Mouse (Mus musculus): ENCODE measurements around the gene Cdyl. TPM values are rescaled to one million over a fixed set of nuclear protein-coding genes. Genes with fewer than 3 reads are reported as not detected.
"Not testable (repeated sequence)": the region's sequence is repeated elsewhere in the genome, so short reads cannot be mapped to it uniquely, and the experiment has no call there.

The Cdyl gene
- polyA plus RNA-seq, 1 experiment from 2014 or later = 16.1 TPM

DNA sequence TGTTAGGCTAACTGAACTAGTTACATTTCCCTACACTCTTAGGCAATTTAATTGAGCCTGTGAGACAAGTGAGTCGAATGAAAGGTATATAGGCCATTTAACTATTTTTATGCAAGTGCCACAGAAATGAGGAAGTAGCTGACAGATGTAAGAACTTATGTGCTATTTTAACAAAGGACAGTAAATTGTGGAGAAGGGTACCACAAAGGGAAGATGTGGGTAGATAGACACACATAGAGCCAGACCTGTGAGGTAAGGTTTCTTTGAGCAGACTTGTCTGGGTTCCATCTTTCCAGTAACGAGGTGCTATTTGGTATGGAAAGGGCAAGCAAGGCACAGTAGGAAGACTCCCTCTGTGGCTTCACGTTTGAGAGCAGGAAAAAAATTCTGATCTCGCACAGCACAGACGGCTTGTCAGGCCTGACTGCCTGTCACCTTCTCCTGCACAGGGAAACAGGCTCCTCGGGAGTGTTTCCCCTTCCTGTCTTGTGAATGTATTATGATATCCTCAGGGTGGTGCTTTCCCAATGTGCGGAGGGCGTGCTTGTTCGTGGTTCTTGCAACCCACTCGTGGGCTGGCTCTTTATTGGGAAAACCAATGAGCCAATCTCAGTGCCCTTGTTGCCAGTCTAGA lies 162.3 kb downstream of the Cdyl start:
- Histone ChIP-seq H3K27ac (replicated peaks; ENCODE audit: low read depth, low read length) (no peak overlapping the region), H3K27me3 (ENCODE audit: control insufficient read depth, insufficient read depth, low read length) (no peaks in the 10 kb centered on the region), H3K9ac (ENCODE audit: low read length) (no peak overlapping the region), H3K4me3 (ENCODE audit: low read depth, low read length) (no peak overlapping the region), H3K36me3 (ENCODE audit: control insufficient read depth, insufficient read depth, low read length) (peaks cover 3% of the 10 kb centered on the region; the same call in 1 of the 2 replicates), H3K4me2 (ENCODE audit: low read depth, severe bottlenecking) (no peak overlapping the region), H3K9me3 (ENCODE audit: control insufficient read depth, low read length) (no peaks in the 10 kb centered on the region), H3K4me1 (ENCODE audit: control insufficient read depth, insufficient read depth, low read length) (no peaks in the 10 kb centered on the region; the same call in 1 of the 2 replicates)
- no peak for DNase-seq (ENCODE audit: low spot score)
- no peak for ATAC-seq (ENCODE audit: insufficient number of reproducible peaks, low FRiP score, low TSS enrichment, low read depth)
- 75% methylated on average over 10 of the region's 10 CpGs for WGBS

DNA sequence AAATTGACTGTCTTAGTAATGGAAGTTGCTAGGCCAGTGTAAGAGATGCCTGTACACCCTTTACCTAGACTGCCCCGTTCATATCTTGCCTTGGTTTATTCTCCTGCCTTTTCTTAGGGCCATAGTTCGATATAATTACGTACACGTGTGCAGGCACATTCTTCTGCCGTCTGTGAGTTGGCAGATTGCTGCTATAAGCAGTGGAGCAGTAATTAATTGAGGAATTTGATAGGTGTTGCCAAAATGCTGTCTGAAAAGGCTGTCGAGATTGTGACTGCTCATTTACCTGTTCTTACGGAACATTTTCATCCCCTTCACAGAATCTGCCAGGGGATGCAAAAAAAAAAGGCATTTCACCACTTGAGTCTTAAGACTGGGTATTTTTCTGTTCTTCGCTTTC lies 163.2 kb downstream of the Cdyl start:
- no peak for ATAC-seq (ENCODE audit: insufficient number of reproducible peaks, low FRiP score, low TSS enrichment, low read depth)

DNA sequence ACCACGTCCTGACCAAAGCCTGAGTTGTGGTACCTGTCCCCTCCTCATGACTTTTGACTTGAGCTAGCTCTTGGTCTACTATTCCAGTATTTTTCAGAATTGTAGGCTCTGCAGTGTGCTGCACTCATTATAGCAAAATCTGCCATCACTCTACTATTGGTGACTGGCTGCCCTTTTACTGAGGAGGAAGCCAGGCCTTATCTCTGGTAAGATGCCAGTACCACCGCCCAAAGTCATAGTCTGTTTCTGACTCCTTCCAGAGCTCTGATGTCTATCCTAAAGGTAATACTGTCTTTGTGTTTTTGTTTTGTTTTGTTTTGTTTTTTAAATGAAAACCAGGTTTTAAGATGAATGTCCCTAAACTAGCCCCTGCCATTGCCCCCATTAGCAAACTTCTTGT lies 166.0 kb downstream of the Cdyl start:
- Histone ChIP-seq H3K4me3 (ENCODE audit: low read depth, low read length) (no peak overlapping the region), H3K4me1 (ENCODE audit: control insufficient read depth, insufficient read depth, low read length) (no peaks in the 10 kb centered on the region; the same call in 1 of the 2 replicates), H3K4me2 (ENCODE audit: low read depth, severe bottlenecking) (no peak overlapping the region), H3K9ac (ENCODE audit: low read length) (no peak overlapping the region), H3K9me3 (ENCODE audit: control insufficient read depth, low read length) (no peaks in the 10 kb centered on the region), H3K27me3 (ENCODE audit: control insufficient read depth, insufficient read depth, low read length) (no peaks in the 10 kb centered on the region), H3K27ac (replicated peaks; ENCODE audit: low read depth, low read length) (no peak overlapping the region), H3K36me3 (ENCODE audit: control insufficient read depth, insufficient read depth, low read length) (no peaks in the 10 kb centered on the region)
- DNase-seq (ENCODE audit: low spot score) = no peak
- ATAC-seq (ENCODE audit: insufficient number of reproducible peaks, low FRiP score, low TSS enrichment, low read depth) = no peak
- 85% methylated on average over 2 of the region's 2 CpGs for WGBS

More for the DNA sequence above, 163.2 kb downstream of the Cdyl start:
- Histone ChIP-seq H3K4me2 (ENCODE audit: low read depth, severe bottlenecking) (no peak overlapping the region), H3K27ac (replicated peaks; ENCODE audit: low read depth, low read length) (no peak overlapping the region), H3K9ac (ENCODE audit: low read length) (no peak overlapping the region), H3K4me1 (ENCODE audit: control insufficient read depth, insufficient read depth, low read length) (no peaks in the 10 kb centered on the region; the same call in 1 of the 2 replicates), H3K4me3 (ENCODE audit: low read depth, low read length) (no peak overlapping the region), H3K36me3 (ENCODE audit: control insufficient read depth, insufficient read depth, low read length) (peaks cover 3% of the 10 kb centered on the region; the same call in 1 of the 2 replicates), H3K27me3 (ENCODE audit: control insufficient read depth, insufficient read depth, low read length) (no peaks in the 10 kb centered on the region), H3K9me3 (ENCODE audit: control insufficient read depth, low read length) (no peaks in the 10 kb centered on the region)
- no peak for DNase-seq (ENCODE audit: low spot score)
- WGBS = 65% methylated on average over 8 of the region's 8 CpGs

DNA sequence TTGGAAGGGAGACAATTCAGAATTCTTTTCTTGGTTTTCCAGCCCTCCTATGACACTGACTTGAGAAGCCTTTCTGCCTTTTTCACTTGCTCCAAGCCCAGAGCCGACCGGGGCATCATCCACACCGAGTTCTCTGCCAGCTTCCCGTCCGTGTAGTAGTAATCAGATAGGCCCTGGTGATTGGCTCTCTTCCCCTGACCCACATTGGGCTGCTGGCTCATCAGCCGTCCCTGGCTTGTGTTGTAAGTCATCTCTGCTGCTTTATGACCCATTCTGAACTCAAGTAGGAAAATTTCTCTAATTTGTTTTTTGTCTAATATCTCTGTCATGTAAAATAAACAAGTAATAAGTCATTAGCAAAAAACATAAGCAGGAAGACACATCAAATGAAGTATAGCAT lies 173.0 kb downstream of the Cdyl start:
- no peaks in the 10 kb centered on the region for H3K36me3 ChIP-seq (ENCODE audit: control insufficient read depth, insufficient read depth, low read length)
- H3K9ac ChIP-seq (ENCODE audit: low read length) = no peak overlapping the region
- ATAC-seq (ENCODE audit: insufficient number of reproducible peaks, low FRiP score, low TSS enrichment, low read depth) (no peak), DNase-seq (ENCODE audit: low spot score) (no peak)
- WGBS = 75% methylated on average over 6 of the region's 6 CpGs
- no peak overlapping the region for H3K4me3 ChIP-seq (ENCODE audit: low read depth, low read length)
- 0 out of 2 replicates have a peak, but pooled peaks cover 2% of the 10 kb centered on the region for H3K4me1 ChIP-seq (ENCODE audit: control insufficient read depth, insufficient read depth, low read length)
- H3K4me2 ChIP-seq (ENCODE audit: low read depth, severe bottlenecking) = no peak overlapping the region
- no peaks in the 10 kb centered on the region for H3K9me3 ChIP-seq (ENCODE audit: control insufficient read depth, low read length)
- H3K27me3 ChIP-seq (ENCODE audit: control insufficient read depth, insufficient read depth, low read length) = no peaks in the 10 kb centered on the region
- no peak overlapping the region for H3K27ac ChIP-seq (replicated peaks; ENCODE audit: low read depth, low read length)

DNA sequence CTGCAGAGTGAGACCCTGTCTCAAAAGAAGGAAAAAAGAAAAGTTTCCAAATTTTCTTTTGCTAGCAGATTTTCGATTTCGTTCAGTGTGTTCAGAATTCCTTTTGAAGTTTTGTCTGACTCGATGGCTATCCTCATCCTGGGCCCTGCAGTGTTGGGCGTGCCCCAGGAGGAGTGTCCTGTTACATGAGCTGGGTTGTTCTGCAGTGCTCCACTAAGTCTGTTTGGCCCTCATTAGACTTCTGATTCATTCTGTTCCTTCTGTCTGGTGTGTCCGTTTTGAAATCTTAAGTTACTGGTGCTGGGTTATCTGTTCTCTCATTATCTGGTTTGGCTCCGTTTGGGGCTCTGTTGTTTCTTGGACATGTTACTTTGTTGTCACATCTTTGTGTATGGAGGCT lies 174.3 kb downstream of the Cdyl start:
- ATAC-seq (ENCODE audit: insufficient number of reproducible peaks, low FRiP score, low TSS enrichment, low read depth) (no peak), DNase-seq (ENCODE audit: low spot score) (no peak)
- H3K27ac ChIP-seq (replicated peaks; ENCODE audit: low read depth, low read length) = no peak overlapping the region

DNA sequence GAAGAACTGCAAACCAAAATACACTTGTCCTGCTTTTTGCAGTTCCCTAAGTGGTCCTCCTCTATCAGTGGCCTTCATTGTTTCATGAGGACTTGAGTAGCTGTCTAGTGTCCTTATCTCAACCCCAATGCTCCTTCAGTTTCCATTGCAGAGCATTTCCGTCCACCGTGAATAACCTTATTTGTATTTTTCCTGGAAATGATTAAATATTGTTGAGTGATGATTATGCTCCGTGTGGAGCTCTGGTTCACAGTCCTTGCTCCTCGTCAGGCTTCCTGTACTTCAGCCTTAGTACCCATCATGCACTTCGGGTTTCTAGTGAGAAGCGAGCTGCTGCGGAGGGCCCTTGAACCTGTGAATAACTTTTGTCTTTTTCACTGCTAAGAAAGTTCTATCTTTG lies 176.0 kb downstream of the Cdyl start:
- WGBS = 95% methylated on average over 7 of the region's 7 CpGs
- H3K36me3 ChIP-seq (ENCODE audit: control insufficient read depth, insufficient read depth, low read length) = no peaks in the 10 kb centered on the region
- H3K4me1 ChIP-seq (ENCODE audit: control insufficient read depth, insufficient read depth, low read length) = 0 out of 2 replicates have a peak, but pooled peaks cover 2% of the 10 kb centered on the region
- DNase-seq (ENCODE audit: low spot score) (no peak), ATAC-seq (ENCODE audit: insufficient number of reproducible peaks, low FRiP score, low TSS enrichment, low read depth) (no peak)
- no peak overlapping the region for H3K4me2 ChIP-seq (ENCODE audit: low read depth, severe bottlenecking)
- H3K9me3 ChIP-seq (ENCODE audit: control insufficient read depth, low read length) = no peaks in the 10 kb centered on the region
- H3K27me3 ChIP-seq (ENCODE audit: control insufficient read depth, insufficient read depth, low read length) = no peaks in the 10 kb centered on the region
- no peak overlapping the region for H3K9ac ChIP-seq (ENCODE audit: low read length)
- H3K27ac ChIP-seq (replicated peaks; ENCODE audit: low read depth, low read length) = no peak overlapping the region
- no peak overlapping the region for H3K4me3 ChIP-seq (ENCODE audit: low read depth, low read length)

More for the DNA sequence above, 174.3 kb downstream of the Cdyl start:
- H3K4me1 ChIP-seq (ENCODE audit: control insufficient read depth, insufficient read depth, low read length) = 0 out of 2 replicates have a peak, but pooled peaks cover 2% of the 10 kb centered on the region
- no peak overlapping the region for H3K4me2 ChIP-seq (ENCODE audit: low read depth, severe bottlenecking)
- H3K4me3 ChIP-seq (ENCODE audit: low read depth, low read length) = no peak overlapping the region
- WGBS = 49% methylated on average over 6 of the region's 6 CpGs
- no peaks in the 10 kb centered on the region for H3K27me3 ChIP-seq (ENCODE audit: control insufficient read depth, insufficient read depth, low read length)
- no peaks in the 10 kb centered on the region for H3K36me3 ChIP-seq (ENCODE audit: control insufficient read depth, insufficient read depth, low read length)
- H3K9ac ChIP-seq (ENCODE audit: low read length) = no peak overlapping the region
- no peaks in the 10 kb centered on the region for H3K9me3 ChIP-seq (ENCODE audit: control insufficient read depth, low read length)

DNA sequence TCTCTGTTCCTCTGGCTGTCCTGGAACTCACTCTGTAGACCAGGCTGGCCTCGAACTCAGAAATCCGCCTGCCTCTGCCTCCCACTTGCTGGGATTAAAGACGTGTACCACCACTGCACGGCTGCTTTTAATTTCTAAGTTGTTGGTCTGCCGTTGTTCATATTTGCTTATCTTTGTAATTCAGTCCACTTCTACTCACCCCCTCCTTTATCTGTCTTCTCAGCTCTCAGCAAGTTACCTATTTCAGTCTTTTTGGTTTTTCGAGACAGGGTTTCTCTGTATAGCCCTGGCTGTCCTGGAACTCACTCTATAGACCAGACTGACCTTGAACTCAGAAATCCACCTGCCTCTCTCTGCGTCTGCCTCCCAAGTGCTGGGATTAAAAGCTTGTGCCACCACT lies 176.9 kb downstream of the Cdyl start:
- not testable (repeated sequence) for H3K4me1 ChIP-seq (ENCODE audit: control insufficient read depth, insufficient read depth, low read length); H3K9ac ChIP-seq (ENCODE audit: low read length); ATAC-seq (ENCODE audit: insufficient number of reproducible peaks, low FRiP score, low TSS enrichment, low read depth); DNase-seq (ENCODE audit: low spot score); H3K27me3 ChIP-seq (ENCODE audit: control insufficient read depth, insufficient read depth, low read length); H3K9me3 ChIP-seq (ENCODE audit: control insufficient read depth, low read length); H3K36me3 ChIP-seq (ENCODE audit: control insufficient read depth, insufficient read depth, low read length); H3K4me2 ChIP-seq (ENCODE audit: low read depth, severe bottlenecking); H3K27ac ChIP-seq (replicated peaks; ENCODE audit: low read depth, low read length); H3K4me3 ChIP-seq (ENCODE audit: low read depth, low read length)
- WGBS = 97% methylated on average over 7 of the region's 7 CpGs

DNA sequence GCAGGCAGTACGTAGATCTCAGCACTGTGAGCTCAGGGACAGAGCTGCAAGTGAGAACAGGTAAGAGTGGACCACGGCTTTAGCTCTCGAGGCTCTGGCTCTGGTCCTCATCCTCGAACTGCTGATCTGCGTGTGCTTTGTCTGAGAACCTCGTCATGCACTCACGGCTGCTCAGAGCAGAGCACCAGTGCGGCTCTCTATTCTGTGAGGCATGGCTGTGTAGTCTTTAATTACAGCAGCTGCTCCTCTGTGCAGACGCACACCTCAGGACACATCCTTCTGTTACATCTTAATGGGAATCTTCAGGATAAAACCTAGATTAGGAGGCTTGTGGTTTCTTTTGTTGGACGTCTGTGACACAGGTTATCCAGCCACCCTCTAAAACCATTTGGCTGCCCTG lies 180.5 kb downstream of the Cdyl start:
- WGBS = 89% methylated on average over 10 of the region's 10 CpGs
- no peak overlapping the region for H3K4me2 ChIP-seq (ENCODE audit: low read depth, severe bottlenecking)
- DNase-seq (ENCODE audit: low spot score) (no peak), ATAC-seq (ENCODE audit: insufficient number of reproducible peaks, low FRiP score, low TSS enrichment, low read depth) (no peak)
- no peaks in the 10 kb centered on the region for H3K27me3 ChIP-seq (ENCODE audit: control insufficient read depth, insufficient read depth, low read length)
- peaks cover 2% of the 10 kb centered on the region; the same call in 1 of the 2 replicates for H3K4me1 ChIP-seq (ENCODE audit: control insufficient read depth, insufficient read depth, low read length)
- H3K9ac ChIP-seq (ENCODE audit: low read length) = no peak overlapping the region
- H3K9me3 ChIP-seq (ENCODE audit: control insufficient read depth, low read length) = no peaks in the 10 kb centered on the region
- no peak overlapping the region for H3K27ac ChIP-seq (replicated peaks; ENCODE audit: low read depth, low read length)
- no peaks in the 10 kb centered on the region for H3K36me3 ChIP-seq (ENCODE audit: control insufficient read depth, insufficient read depth, low read length)
- H3K4me3 ChIP-seq (ENCODE audit: low read depth, low read length) = no peak overlapping the region

DNA sequence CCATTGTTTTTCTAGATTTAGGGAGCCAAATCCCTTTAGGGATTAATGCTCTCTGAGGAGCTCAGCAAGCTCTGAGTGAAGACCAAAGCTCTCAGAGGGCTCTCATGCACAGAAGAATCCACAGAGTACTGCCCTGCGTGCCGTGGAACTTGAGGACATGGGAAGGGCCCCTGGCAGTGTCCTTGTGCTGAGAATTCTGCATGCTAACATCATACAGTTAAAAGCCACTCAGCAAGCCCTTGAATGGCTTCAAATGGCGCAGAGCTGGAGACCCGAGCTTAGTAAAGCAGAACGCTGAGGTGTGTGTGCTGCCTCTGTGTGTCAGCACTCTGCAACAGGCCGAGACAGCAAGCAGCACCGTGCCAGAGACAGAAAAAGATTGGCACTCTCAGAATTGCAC lies 183.8 kb downstream of the Cdyl start:
- Histone ChIP-seq H3K4me2 (ENCODE audit: low read depth, severe bottlenecking) (no peak overlapping the region), H3K27ac (replicated peaks; ENCODE audit: low read depth, low read length) (no peak overlapping the region), H3K27me3 (ENCODE audit: control insufficient read depth, insufficient read depth, low read length) (no peaks in the 10 kb centered on the region), H3K4me3 (ENCODE audit: low read depth, low read length) (no peak overlapping the region), H3K9me3 (ENCODE audit: control insufficient read depth, low read length) (no peaks in the 10 kb centered on the region), H3K4me1 (ENCODE audit: control insufficient read depth, insufficient read depth, low read length) (peaks cover 13% of the 10 kb centered on the region), H3K9ac (ENCODE audit: low read length) (no peak overlapping the region), H3K36me3 (ENCODE audit: control insufficient read depth, insufficient read depth, low read length) (no peaks in the 10 kb centered on the region)
- no peak for DNase-seq (ENCODE audit: low spot score)
- 88% methylated on average over 7 of the region's 7 CpGs for WGBS
- ATAC-seq (ENCODE audit: insufficient number of reproducible peaks, low FRiP score, low TSS enrichment, low read depth) = no peak

All from limb, embryonic 11.5 days (tissue).